Mouse (Mus musculus): Measurements from ENCODE around the gene Aspscr1.
"Not testable (repeated sequence)": the region's sequence is repeated elsewhere in the genome, so short reads cannot be mapped to it uniquely, and the experiment has no call there.

Gene Aspscr1

DNA sequence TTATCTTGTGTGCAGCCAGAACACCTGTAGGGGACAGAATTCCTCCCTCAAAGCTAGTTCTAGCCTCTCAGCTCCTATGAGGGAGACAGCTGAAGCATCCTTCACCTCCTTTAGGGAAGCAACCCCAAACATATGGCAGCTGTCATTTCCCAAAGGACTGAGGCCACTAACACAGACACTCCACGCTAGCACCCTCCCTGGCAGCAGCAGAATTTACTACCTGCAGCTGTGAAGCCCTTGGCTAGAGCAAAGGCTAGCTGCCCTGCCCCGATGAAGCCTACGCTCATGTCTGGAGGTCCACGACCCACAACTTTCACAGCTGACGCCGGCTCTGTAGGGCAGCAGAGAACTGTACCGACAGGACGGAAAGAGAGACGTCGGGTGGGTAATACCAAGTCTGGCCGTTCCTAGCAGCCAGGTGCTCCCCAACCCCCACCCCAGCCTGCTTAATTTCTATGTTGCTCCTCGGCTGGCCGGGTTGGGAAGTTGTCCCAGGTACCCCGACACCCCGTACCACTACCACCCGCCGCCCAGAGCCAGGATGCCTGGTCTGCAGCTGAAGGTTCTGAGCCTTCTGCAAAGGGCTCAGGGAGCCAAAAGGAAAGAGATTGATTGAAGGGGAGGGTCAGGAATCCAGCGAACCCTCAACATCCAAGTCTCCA, 29.7 kb upstream of the Aspscr1 start:
- no peak for DNase-seq

DNA sequence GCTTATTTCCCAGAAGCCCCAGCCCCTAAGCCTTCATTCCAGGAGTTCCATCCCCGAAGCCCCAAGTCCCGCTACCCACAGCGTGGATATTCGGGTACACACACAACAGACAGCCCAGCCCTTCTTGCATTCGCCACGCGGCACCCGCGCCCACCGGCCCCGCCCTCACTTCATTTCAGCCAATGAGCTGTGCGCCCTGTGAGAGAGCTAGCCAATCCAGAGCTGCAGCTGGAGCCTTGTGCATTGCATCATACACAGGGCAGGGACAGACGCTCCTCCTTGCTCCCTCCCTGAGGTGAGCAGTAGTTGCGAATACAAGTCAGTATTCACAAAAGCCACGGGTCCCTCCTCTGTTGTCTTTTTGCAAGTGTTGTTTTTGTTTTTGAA, 29.2 kb upstream of the Aspscr1 start, which contains the start of gene Pycr1:
Gene Pycr1 (minus strand): TSS at position 169 of the 387 bp plus-strand sequence.
- peak; percentile 89 for DNase-seq

- DNase-seq, result no peak
Measured at GRCm38 (mm10) chr11:120647047-120647830, 25.5 kb upstream of the Aspscr1 start.

- peak; percentile 53 for DNase-seq
Measured at GRCm38 (mm10) chr11:120648001-120648476, 24.7 kb upstream of the Aspscr1 start, which contains the start of gene Myadml2. Gene Myadml2 (minus strand): TSS chr11:120648158.

DNA sequence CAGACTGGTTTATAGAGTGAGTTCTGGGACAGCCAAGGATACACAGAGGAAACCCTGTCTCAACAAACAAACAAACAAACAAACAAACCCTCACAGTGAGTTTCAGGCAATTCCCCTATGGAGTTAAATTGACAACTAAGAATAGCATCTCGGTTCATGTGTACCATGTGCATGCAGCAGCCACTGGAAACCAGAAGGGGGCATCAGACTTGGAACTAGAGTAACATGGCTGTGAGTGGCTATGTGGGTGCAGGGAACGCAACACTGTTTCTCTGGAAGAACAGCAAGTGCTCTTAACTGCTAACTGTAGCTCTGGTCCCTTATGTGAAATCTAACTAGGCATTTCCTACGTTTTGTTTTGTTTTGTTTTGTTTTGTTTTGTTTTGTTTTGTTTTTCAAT, 20.9 kb upstream of the Aspscr1 start:
- DNase-seq, result no peak

- DNase-seq, result no peak
Measured at GRCm38 (mm10) chr11:120654741-120655140, 18.0 kb upstream of the Aspscr1 start.

- DNase-seq, result no peak
Measured at GRCm38 (mm10) chr11:120657301-120657700, 15.5 kb upstream of the Aspscr1 start.

DNA sequence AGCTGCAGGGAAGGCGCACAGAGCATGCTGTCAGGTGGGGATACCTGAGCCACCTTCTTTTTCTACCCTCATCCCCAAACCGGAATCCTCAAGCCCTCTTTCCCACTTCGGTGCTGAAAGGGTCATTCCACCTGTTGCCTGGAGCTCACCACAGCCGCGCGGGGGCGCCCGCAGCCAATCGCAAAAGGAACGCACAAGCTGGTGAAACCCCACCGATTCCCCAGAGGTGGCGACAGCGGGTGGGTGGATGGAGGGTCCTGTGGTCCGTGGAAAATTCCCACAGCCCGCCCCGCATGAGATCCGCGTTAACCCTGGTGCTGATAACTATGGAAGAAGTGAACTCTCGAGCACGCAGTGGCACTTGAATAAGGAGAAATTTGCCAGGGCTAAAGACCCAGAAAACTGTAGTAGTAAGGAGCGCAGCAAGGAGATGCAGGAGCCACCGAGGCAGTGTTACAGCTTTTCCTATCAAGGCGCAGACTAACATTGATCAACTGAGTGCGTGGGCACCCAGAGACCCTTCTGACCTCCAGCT, 13.8 kb upstream of the Aspscr1 start:
- DNase-seq, result peak; percentile 60

DNA sequence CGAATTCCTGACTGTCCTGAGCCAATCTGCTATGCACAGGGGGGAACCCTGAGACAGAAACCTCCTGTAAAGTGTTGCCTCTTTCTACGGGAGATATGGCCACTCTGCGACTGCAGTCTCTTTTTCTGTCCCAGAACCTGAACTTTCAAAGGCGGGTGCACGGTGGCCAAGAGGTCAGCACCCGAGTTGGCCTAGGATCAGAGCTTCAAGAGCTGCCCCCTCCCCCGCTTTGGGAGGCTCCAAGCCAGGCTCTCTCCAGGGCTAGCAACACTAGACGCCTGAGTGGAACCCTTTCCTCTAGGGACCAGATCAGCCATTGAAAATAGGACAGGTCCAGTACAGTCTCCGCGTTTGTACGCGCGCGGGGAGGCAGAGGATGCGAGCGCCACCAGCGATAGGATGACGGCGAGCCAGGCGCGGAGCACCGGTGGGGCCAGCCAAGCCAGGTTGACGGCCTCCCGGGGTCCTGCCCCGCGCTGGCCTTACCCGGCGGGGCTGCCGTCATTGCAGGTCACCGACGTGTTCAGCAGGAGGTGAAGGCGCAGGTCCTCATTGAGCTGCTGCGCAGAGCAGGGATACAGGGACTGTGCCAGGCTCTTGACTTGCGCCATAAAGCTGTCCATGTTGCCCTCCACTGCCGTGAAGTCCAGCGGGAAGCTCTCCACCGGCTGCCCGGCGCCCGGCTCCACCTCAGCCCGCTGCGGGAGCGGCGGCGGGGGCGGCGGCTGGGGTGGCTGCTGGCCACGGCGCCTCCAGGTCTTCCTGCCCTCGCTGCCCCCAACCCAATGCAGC, 13.1 kb upstream of the Aspscr1 start:
- no peak for DNase-seq

- DNase-seq, result no peak
Measured at GRCm38 (mm10) chr11:120660301-120661075, 12.3 kb upstream of the Aspscr1 start.

DNA sequence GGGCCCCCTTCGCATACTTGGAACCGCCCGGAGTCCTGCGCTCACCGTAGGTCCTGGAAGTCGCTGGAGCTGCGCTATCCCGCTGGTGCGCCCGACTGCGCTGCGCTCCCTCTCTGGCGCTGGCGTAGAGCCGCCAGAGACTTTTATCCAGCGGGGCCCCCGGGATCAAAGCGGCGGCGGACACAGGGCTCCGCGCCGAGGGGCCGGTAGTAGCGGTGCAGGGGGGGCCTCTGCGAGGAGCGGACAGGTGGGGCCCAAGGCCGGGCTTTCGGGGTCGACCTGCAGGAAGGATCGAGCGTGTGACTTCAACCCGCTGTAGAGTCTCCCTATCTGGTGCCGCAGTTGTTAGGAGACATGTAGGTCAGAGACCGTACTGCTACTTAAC, 11.7 kb upstream of the Aspscr1 start, which contains the start of gene Notum:
Gene Notum (minus strand): TSS at position 100 of the 385 bp plus-strand sequence.
- DNase-seq, result no peak

- DNase-seq, result no peak
Measured at GRCm38 (mm10) chr11:120662759-120663158, 10.0 kb upstream of the Aspscr1 start.

DNA sequence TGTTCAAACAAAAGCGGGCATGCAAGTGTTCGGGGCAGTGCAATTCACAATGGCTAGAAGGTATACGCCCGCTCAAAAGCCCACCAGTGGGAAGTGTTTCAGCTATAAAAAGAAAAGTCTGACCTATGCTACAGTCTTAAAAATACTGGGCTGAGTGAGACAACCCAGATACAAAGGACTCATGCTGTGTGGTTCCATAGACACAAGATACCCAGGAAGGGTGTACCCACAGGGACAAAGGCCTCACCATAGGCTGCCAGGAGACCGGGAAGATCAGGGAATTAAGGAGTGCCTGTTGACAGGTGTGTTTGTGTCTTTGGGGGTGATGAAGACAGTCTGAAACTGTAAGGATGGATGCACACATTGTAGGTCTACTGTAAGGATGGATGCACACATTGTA, 9.1 kb upstream of the Aspscr1 start:
- no peak for DNase-seq

GRCm38 (mm10) chr11:120665406-120665805, 7.4 kb upstream of the Aspscr1 start:
- no peak for DNase-seq

DNA sequence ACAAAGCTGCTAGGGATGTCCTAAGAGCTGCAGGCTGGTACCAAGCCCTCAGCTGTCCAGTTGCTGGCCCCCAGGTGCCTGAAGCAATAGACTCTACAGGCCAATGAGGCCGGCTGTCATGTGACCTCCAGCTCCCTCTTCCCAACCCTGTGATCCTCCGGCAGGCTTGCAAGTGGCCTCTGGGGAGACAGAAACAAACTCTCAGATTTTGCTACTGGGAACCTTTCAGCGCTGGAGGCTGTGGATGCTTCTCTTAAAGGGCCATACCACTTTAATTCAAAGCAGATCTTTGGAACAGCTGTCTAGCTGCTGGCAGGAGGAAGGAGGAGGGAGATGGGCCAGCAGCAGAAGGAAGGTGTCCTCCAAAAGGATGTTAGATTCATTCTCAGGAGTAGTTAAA, 6.2 kb upstream of the Aspscr1 start:
- no peak for DNase-seq

DNA sequence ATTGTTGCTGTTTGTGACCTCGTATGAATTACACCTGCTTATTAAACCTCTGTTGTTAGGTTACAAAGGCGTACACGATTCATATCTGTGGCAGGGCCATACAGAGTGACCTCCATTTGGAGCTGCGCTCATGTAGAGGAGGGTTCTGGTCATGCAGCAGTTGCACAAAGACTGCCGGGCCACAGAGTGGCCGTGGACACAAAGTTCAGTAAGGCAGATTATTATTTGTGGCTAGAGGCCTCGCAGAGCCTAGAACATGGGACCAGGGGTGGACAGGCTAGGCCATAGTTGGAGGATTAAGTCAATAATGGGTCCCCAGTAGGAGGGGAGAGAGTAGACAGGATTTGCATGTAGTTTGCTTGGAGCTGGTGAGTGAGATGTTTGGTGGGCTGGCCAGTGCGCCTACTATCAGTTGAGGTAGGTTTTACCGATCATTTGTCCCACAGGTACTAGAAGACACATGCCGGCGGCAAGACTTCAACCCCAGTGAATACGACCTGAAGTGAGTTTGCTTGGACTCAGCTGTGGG, 885 bp downstream of the Aspscr1 start:
- DNase-seq, result no peak

- not testable (repeated sequence) for DNase-seq
Measured at GRCm38 (mm10) chr11:120675875-120676274, 3.1 kb downstream of the Aspscr1 start.

GRCm38 (mm10) chr11:120676951-120677350, 4.2 kb downstream of the Aspscr1 start:
- no peak for DNase-seq

DNA sequence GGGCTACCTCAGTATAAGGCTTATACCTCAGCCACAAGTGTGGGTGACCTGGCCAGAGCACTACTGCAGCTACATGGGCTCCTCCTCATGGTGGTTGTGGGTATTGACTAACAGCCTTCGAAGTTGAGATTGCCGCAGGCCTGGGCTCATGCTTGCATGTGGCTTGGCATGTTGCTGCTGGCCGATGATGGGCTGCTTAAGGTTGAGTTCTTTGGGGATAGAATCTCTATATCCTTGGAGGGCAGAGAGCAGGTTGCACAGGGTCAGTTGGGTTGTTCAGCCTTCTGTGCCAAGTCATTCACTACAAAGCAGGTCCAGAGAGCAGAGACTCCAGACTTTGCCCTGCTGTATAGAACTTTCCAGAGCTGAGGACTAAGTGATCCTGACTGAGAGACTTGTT, 7.1 kb downstream of the Aspscr1 start:
- no peak for DNase-seq

- DNase-seq, result no peak
Measured at GRCm38 (mm10) chr11:120682683-120683082, 9.9 kb downstream of the Aspscr1 start.

- no peak for DNase-seq
Measured at GRCm38 (mm10) chr11:120683536-120683935, 10.8 kb downstream of the Aspscr1 start.

DNA sequence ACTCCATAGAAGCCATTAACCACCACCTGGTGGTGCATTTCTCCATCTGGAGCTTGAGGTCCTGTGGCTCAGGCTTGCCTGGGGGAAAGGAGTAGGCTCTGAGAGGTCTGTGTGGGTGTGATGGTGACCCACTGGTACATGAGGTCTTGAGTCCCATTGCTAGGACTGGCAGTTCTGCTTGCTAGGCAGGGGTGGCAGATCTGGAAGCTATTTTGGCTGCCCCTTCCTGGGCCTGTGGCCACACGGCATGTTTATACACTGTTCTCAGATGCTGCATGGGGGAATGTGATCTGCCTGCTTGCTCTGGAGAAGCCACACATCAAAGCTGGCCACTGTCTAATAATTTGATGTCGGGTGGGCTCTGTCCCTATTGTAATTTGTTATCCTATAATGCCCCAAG, 11.3 kb downstream of the Aspscr1 start:
- no peak for DNase-seq

Data from cerebellum, adult 8-10 months (tissue).